Mouse (Mus musculus) ES-Bruce4 (cell line): Measurements from ENCODE around the gene Grik4. TPM values are rescaled to one million over a fixed set of nuclear protein-coding genes. Genes with fewer than 3 reads are reported as not detected.

Experiments used
- H3K27ac ChIP-seq: 2 replicates; pipeline ENCODE4 v1.5.1; 2012; ENCODE audit warnings: low read length, inconsistent platforms; ENCODE audit not compliant: insufficient read depth
- H3K27me3 ChIP-seq: 2 replicates; pipeline ENCODE4 v1.6.1; 2012; ENCODE audit warnings: mild to moderate bottlenecking, low read length, inconsistent platforms; ENCODE audit not compliant: control insufficient read depth, poor library complexity, insufficient read depth, severe bottlenecking
- H3K36me3 ChIP-seq: 2 replicates; pipeline ENCODE4 v1.6.1; 2012; ENCODE audit warnings: inconsistent platforms, mild to moderate bottlenecking, low read length, moderate library complexity; ENCODE audit not compliant: control insufficient read depth, poor library complexity, insufficient read depth, severe bottlenecking
- H3K4me1 ChIP-seq: one replicate; pipeline ENCODE4 v1.8.1; 2011; ENCODE audit warnings: low read length; ENCODE audit not compliant: control insufficient read depth, insufficient read depth
- H3K4me3 ChIP-seq: 2 replicates; pipeline ENCODE4 v1.5.1; 2011; ENCODE audit warnings: low read depth, mild to moderate bottlenecking, low read length
- H3K9ac ChIP-seq: 2 replicates; pipeline ENCODE4 v1.6.1; 2012; ENCODE audit warnings: low read depth, mild to moderate bottlenecking, inconsistent platforms; ENCODE audit not compliant: poor library complexity, severe bottlenecking
- H3K9me3 ChIP-seq: replicated peaks from 2 replicates; pipeline ENCODE4 v1.6.1; 2012; ENCODE audit warnings: mild to moderate bottlenecking, low read length, inconsistent platforms; ENCODE audit not compliant: control insufficient read depth, poor library complexity, insufficient read depth, severe bottlenecking
- CTCF ChIP-seq: IDR thresholded peaks from one replicate; pipeline ENCODE4 v1.8.1; 2011; ENCODE audit warnings: low read depth, low read length
- EP300 ChIP-seq: IDR thresholded peaks from 2 replicates; pipeline ENCODE4 v1.6.1; 2011; ENCODE audit warnings: low read depth, low read length; ENCODE audit not compliant: insufficient read depth
- POLR2A ChIP-seq: IDR thresholded peaks from one replicate; pipeline ENCODE4 v1.8.1; 2011; ENCODE audit warnings: low read length; ENCODE audit not compliant: insufficient read depth
- polyA plus RNA-seq: library from polyadenylated mRNA; stranded (reverse); fragments of >200 nt; gene quantifications from 2 replicates; pipeline ENCODE4 v1.2.4, GENCODE M21; 2011; ENCODE audit warnings: low read depth; ENCODE audit not compliant: missing spikeins, insufficient read depth, insufficient read length

Grik4 gene
- polyA plus RNA-seq, 1 experiment: 1.0 TPM

- H3K36me3 ChIP-seq: no peaks in the 10 kb centered on the region
- H3K4me1 ChIP-seq: peaks cover 1% of the 10 kb centered on the region
- TF ChIP-seq CTCF (peak; percentile 1), POLR2A (no peak), EP300 (no peak)
- 0 out of 2 replicates have a peak overlapping the region, but pooled peaks have one; percentile 89 for H3K9ac ChIP-seq
- no peaks in the 10 kb centered on the region for H3K27me3 ChIP-seq
- H3K27ac ChIP-seq: no peak overlapping the region
- peak overlapping the region; percentile 50 for H3K4me3 ChIP-seq
- no peaks in the 10 kb centered on the region for H3K9me3 ChIP-seq
Observed at GRCm38 (mm10) chr9:42943057-42943529, 1.2 kb downstream of the Grik4 start.

GRCm38 (mm10) chr9:42942148-42942547, 2.1 kb downstream of the Grik4 start:
- Histone ChIP-seq H3K36me3 (no peaks in the 10 kb centered on the region), H3K4me3 (no peak overlapping the region), H3K4me1 (peaks cover 1% of the 10 kb centered on the region), H3K27me3 (no peaks in the 10 kb centered on the region), H3K9ac (no peak overlapping the region), H3K27ac (no peak overlapping the region), H3K9me3 (no peaks in the 10 kb centered on the region)
- no peak for TF ChIP-seq CTCF
- no peak for TF ChIP-seq POLR2A
- no peak for TF ChIP-seq EP300

- Histone ChIP-seq H3K9me3 (peaks cover 7% of the 10 kb centered on the region), H3K27me3 (no peaks in the 10 kb centered on the region)
- TF ChIP-seq CTCF: no peak
- TF ChIP-seq EP300: no peak
- no peak for TF ChIP-seq POLR2A
Observed at GRCm38 (mm10) chr9:42932146-42932545, 12.1 kb downstream of the Grik4 start.

GRCm38 (mm10) chr9:42927498-42927897, 16.8 kb downstream of the Grik4 start:
- TF ChIP-seq EP300 (no peak), CTCF (no peak), POLR2A (no peak)
- no peaks in the 10 kb centered on the region for H3K27me3 ChIP-seq
- no peak overlapping the region for H3K9ac ChIP-seq
- peaks cover 7% of the 10 kb centered on the region for H3K9me3 ChIP-seq
- H3K36me3 ChIP-seq: no peaks in the 10 kb centered on the region
- no peaks in the 10 kb centered on the region for H3K4me1 ChIP-seq
- no peak overlapping the region for H3K4me3 ChIP-seq
- H3K27ac ChIP-seq: no peak overlapping the region

More at GRCm38 (mm10) chr9:42932146-42932545, 12.1 kb downstream of the Grik4 start:
- Histone ChIP-seq H3K9ac (no peak overlapping the region), H3K4me3 (no peak overlapping the region), H3K36me3 (no peaks in the 10 kb centered on the region), H3K4me1 (no peaks in the 10 kb centered on the region), H3K27ac (no peak overlapping the region)

- H3K4me1 ChIP-seq: no peaks in the 10 kb centered on the region
- no peak overlapping the region for H3K27ac ChIP-seq
- H3K36me3 ChIP-seq: no peaks in the 10 kb centered on the region
- TF ChIP-seq POLR2A: no peak
- no peak for TF ChIP-seq EP300
- TF ChIP-seq CTCF: no peak
- H3K9me3 ChIP-seq: peaks cover 7% of the 10 kb centered on the region
- no peak overlapping the region for H3K9ac ChIP-seq
- no peaks in the 10 kb centered on the region for H3K27me3 ChIP-seq
- no peak overlapping the region for H3K4me3 ChIP-seq
Observed at GRCm38 (mm10) chr9:42926564-42926963, 17.7 kb downstream of the Grik4 start.

GRCm38 (mm10) chr9:42921830-42922229, 22.5 kb downstream of the Grik4 start:
- H3K27me3 ChIP-seq: no peaks in the 10 kb centered on the region
- TF ChIP-seq POLR2A (no peak), CTCF (no peak), EP300 (no peak)
- H3K9ac ChIP-seq: no peak overlapping the region
- H3K4me1 ChIP-seq: no peaks in the 10 kb centered on the region
- no peak overlapping the region for H3K4me3 ChIP-seq
- H3K36me3 ChIP-seq: no peaks in the 10 kb centered on the region
- H3K9me3 ChIP-seq: no peaks in the 10 kb centered on the region
- no peak overlapping the region for H3K27ac ChIP-seq
